In genomic region chr6:136789391-136789971, GRCm38 (mm10) we compare ENCODE assay signal across 11 mouse cellular contexts. TPM values are rescaled to one million over a fixed set of nuclear protein-coding genes. Genes with fewer than 3 reads are reported as not detected.
A peak's percentile ranks its signal among the peaks of the same experiment; 100 is the strongest.
DNase-seq lines count a peak whose midpoint lies in the region; ATAC-seq and TF ChIP-seq lines count a peak whose summit lies in the region.
"Had no signal": no experiment of that assay in that cellular context is flagged by ENCODE, and none has a peak within 500 bp of the region (broad histone marks: within the 10 kb centered on the region; RNA-seq: fewer than 3 reads in every experiment).

No protein-coding gene starts in this region.

- peak; percentile 24 for DNase-seq in left cerebral cortex, postnatal 4 days
- DNase-seq in left cerebral cortex, postnatal 14 days (ENCODE audit: low spot score in 2 of 2) = no peak
- peak; percentile 72 to 74 for DNase-seq in heart, postnatal 36 days
- DNase-seq in kidney, postnatal 25 days = peak; percentile 67 to 71
- no peak for DNase-seq in layer of hippocampus, adult 2 months (ENCODE audit: low spot score in 2 of 2)
- no peak for DNase-seq in layer of hippocampus, postnatal 36 days
- no peak for DNase-seq in spleen, adult 12 weeks (ENCODE audit: low spot score)
- DNase-seq: right cerebral cortex, postnatal 4 days had no signal

- H3K9me3 ChIP-seq in stomach, embryonic 16.5 days (replicated peaks; ENCODE audit: control insufficient read depth, low read length) = no peaks in the 10 kb centered on the region
- H3K9me3 ChIP-seq: embryonic facial prominence, embryonic 13.5 days; liver, embryonic 15.5 days had no signal

- intact Hi-C loops in left cerebral cortex, postnatal 4 days (cut with DNase I) = no loop called here
- intact Hi-C loops in left cerebral cortex, postnatal 14 days (cut with DNase I) = no loop called here
- intact Hi-C loops in heart, postnatal 36 days (cut with DNase I) = no loop called here

- peaks cover 9% of the 10 kb centered on the region; the same call in 1 of the 2 replicates for H3K4me1 ChIP-seq in stomach, embryonic 16.5 days (ENCODE audit: control insufficient read depth, insufficient read depth, low read length)

- WGBS in stomach, embryonic 16.5 days = 36% methylated on average over 5 of the region's 5 CpGs

- no peak overlapping the region for H3K4me2 ChIP-seq in stomach, embryonic 16.5 days (ENCODE audit: low read depth, low read length)
- H3K4me2 ChIP-seq: embryonic facial prominence, embryonic 13.5 days; liver, embryonic 15.5 days had no signal

- no peak overlapping the region for H3K9ac ChIP-seq in stomach, embryonic 16.5 days (ENCODE audit: low read length)
- H3K9ac ChIP-seq: embryonic facial prominence, embryonic 13.5 days; liver, embryonic 15.5 days had no signal

- no peaks in the 10 kb centered on the region for H3K27me3 ChIP-seq in stomach, embryonic 16.5 days (ENCODE audit: control insufficient read depth, insufficient read depth, low read length)

- peak overlapping the region; percentile 56 for H3K27ac ChIP-seq in stomach, embryonic 16.5 days (ENCODE audit: low read length)
- no peak overlapping the region for H3K27ac ChIP-seq in layer of hippocampus, adult 2 months
- H3K27ac ChIP-seq: embryonic facial prominence, embryonic 13.5 days; liver, embryonic 15.5 days had no signal

- TF ChIP-seq CTCF in layer of hippocampus, adult 2 months (conservative IDR thresholded peaks at IDR 0.05) = no peak

- no peaks in the 10 kb centered on the region for H3K36me3 ChIP-seq in stomach, embryonic 16.5 days (ENCODE audit: control insufficient read depth, insufficient read depth, low read length)
- H3K36me3 ChIP-seq: embryonic facial prominence, embryonic 13.5 days; liver, embryonic 15.5 days had no signal

- ATAC-seq in stomach, embryonic 16.5 days (ENCODE audit: insufficient read depth, low FRiP score) = peak; percentile 77

- no peak overlapping the region for H3K4me3 ChIP-seq in stomach, embryonic 16.5 days (replicated peaks; ENCODE audit: low read length)
- no peak overlapping the region for H3K4me3 ChIP-seq in layer of hippocampus, adult 2 months
- H3K4me3 ChIP-seq: embryonic facial prominence, embryonic 13.5 days; liver, embryonic 15.5 days had no signal

RNA-seq across cellular contexts. Expression of gene Gucy2c, which starts 7.9 kb away (rescaled TPM):
- under 1 TPM; 0.14 to 0.22 TPM for total RNA-seq in left cerebral cortex, postnatal 4 days (2021)
- under 1 TPM; 0.42 to 0.57 TPM for total RNA-seq in left cerebral cortex, postnatal 14 days (2021)
- not detected for total RNA-seq in heart, postnatal 36 days (2021)
- polyA plus RNA-seq in stomach, embryonic 16.5 days (2015; fragmentation: Nextera tagmentation; extraction: Ambion mirVana) = 8.5 and 8.7 TPM in 2 replicates
- under 1 TPM; 0.36 to 0.54 TPM for total RNA-seq in layer of hippocampus, adult 2 months (2021)
- under 1 TPM; 0.48 to 0.60 TPM for total RNA-seq in layer of hippocampus, postnatal 36 days (2021)
- polyA plus RNA-seq: embryonic facial prominence, embryonic 13.5 days had no signal

RNA-seq across cellular contexts. Expression of gene Hist4h4, which starts 14.7 kb away (rescaled TPM):
- total RNA-seq in left cerebral cortex, postnatal 4 days (2021) = 10 to 100 TPM; 21.6 to 22.7 TPM
- total RNA-seq in left cerebral cortex, postnatal 14 days (2021) = 10 to 100 TPM in 1 of 2 experiments, 1 to 10 TPM in 1; 7.9 to 10.4 TPM
- 1 to 10 TPM; 8.2 to 8.5 TPM for total RNA-seq in heart, postnatal 36 days (2021)
- 0.83 and 0.89 TPM in 2 replicates for polyA plus RNA-seq in stomach, embryonic 16.5 days (2015; fragmentation: Nextera tagmentation; extraction: Ambion mirVana)
- 10 to 100 TPM; 11.6 to 12.8 TPM for total RNA-seq in layer of hippocampus, adult 2 months (2021)
- 10 to 100 TPM; 10.4 to 11.5 TPM for total RNA-seq in layer of hippocampus, postnatal 36 days (2021)

RNA-seq across cellular contexts. Expression of gene H2afj, which starts 18.6 kb away (rescaled TPM):
- 10 to 100 TPM; 49.9 to 51.7 TPM for total RNA-seq in left cerebral cortex, postnatal 4 days (2021)
- total RNA-seq in left cerebral cortex, postnatal 14 days (2021) = 10 to 100 TPM; 65.7 to 66.8 TPM
- total RNA-seq in heart, postnatal 36 days (2021) = 10 to 100 TPM; 29.9 to 30.9 TPM
- polyA plus RNA-seq in stomach, embryonic 16.5 days (2015; fragmentation: Nextera tagmentation; extraction: Ambion mirVana) = 180 and 196 TPM in 2 replicates
- 10 to 100 TPM; 69.6 to 72.3 TPM for total RNA-seq in layer of hippocampus, adult 2 months (2021)
- total RNA-seq in layer of hippocampus, postnatal 36 days (2021) = 10 to 100 TPM; 74.5 to 81.9 TPM

RNA-seq across cellular contexts. Expression of gene BC049715, which starts 37.9 kb away (rescaled TPM):
- total RNA-seq in left cerebral cortex, postnatal 4 days (2021) = 1 to 10 TPM; 2.0 to 2.6 TPM
- 1 to 10 TPM; 2.7 to 4.8 TPM for total RNA-seq in left cerebral cortex, postnatal 14 days (2021)
- total RNA-seq in heart, postnatal 36 days (2021) = under 1 TPM; 0.27 to 0.36 TPM
- 0.46 and 2.6 TPM in 2 replicates for polyA plus RNA-seq in stomach, embryonic 16.5 days (2015; fragmentation: Nextera tagmentation; extraction: Ambion mirVana)
- 1 to 10 TPM; 3.8 to 5.4 TPM for total RNA-seq in layer of hippocampus, adult 2 months (2021)
- 1 to 10 TPM; 4.2 to 6.0 TPM for total RNA-seq in layer of hippocampus, postnatal 36 days (2021)

RNA-seq across cellular contexts. Expression of gene Wbp11, which starts 38.6 kb away (rescaled TPM):
- 100 to 1,000 TPM in 1 of 2 experiments, 10 to 100 TPM in 1; 97.6 to 104 TPM for total RNA-seq in left cerebral cortex, postnatal 4 days (2021)
- 100 to 1,000 TPM; 120 to 128 TPM for total RNA-seq in left cerebral cortex, postnatal 14 days (2021)
- total RNA-seq in heart, postnatal 36 days (2021) = 10 to 100 TPM; 63.3 to 64.1 TPM
- polyA plus RNA-seq in stomach, embryonic 16.5 days (2015; fragmentation: Nextera tagmentation; extraction: Ambion mirVana) = 85.0 and 90.8 TPM in 2 replicates
- total RNA-seq in layer of hippocampus, adult 2 months (2021) = 100 to 1,000 TPM; 134 to 138 TPM
- total RNA-seq in layer of hippocampus, postnatal 36 days (2021) = 100 to 1,000 TPM; 119 to 130 TPM

Comparison
In these comparisons a context has a peak if more than half of its experiments do, and no peak if none do; other contexts are left out.
1. DNase-seq: peak in left cerebral cortex, postnatal 4 days (single experiment), heart, postnatal 36 days (2 of 2) and kidney, postnatal 25 days (2 of 2); none in left cerebral cortex, postnatal 14 days (0 of 2), layer of hippocampus, adult 2 months (0 of 2), layer of hippocampus, postnatal 36 days (0 of 2) and spleen, adult 12 weeks (single experiment).